Mouse (Mus musculus) cerebellum, adult (tissue): ENCODE data around the gene Lgals4.

Experiments used
- ATAC-seq: cut with Nextera tagmentation; 2 replicates; pipeline ENCODE4 v1.9.2; 2017; ENCODE audit warnings: mild to moderate bottlenecking, moderate library complexity, mixed read lengths; ENCODE audit not compliant: insufficient number of reproducible peaks, low FRiP score, low TSS enrichment

Lgals4 gene

GRCm38 (mm10) chr7:28833723-28834347, at the start of gene Lgals4:
Gene Lgals4 (plus strand): TSS chr7:28833854.
- no peak for ATAC-seq

DNA sequence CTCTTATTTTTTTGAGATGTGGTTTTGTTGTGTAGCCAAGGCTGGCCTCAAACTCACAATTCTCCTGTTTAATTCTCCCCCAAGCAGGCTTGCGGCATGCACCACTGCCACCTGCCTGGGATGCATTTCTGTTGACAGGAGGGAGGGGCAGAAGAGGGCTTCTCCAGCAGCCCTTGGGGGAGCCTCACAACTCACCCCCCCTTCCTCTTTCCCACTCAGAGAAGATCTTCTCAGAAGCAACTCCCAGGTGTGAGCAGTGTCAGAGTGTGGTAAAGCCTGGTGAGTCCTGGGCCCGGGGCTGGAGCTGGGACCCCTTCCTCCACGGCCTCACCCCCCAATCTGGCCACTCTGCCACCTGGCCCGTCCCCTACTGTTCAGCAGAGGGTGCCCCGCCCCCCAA, 48.5 kb upstream of the Lgals4 start:
- ATAC-seq = no peak

- ATAC-seq = no peak
These were observed 45.8 kb upstream of the Lgals4 start for GRCm38 (mm10) chr7:28787884-28788283.

DNA sequence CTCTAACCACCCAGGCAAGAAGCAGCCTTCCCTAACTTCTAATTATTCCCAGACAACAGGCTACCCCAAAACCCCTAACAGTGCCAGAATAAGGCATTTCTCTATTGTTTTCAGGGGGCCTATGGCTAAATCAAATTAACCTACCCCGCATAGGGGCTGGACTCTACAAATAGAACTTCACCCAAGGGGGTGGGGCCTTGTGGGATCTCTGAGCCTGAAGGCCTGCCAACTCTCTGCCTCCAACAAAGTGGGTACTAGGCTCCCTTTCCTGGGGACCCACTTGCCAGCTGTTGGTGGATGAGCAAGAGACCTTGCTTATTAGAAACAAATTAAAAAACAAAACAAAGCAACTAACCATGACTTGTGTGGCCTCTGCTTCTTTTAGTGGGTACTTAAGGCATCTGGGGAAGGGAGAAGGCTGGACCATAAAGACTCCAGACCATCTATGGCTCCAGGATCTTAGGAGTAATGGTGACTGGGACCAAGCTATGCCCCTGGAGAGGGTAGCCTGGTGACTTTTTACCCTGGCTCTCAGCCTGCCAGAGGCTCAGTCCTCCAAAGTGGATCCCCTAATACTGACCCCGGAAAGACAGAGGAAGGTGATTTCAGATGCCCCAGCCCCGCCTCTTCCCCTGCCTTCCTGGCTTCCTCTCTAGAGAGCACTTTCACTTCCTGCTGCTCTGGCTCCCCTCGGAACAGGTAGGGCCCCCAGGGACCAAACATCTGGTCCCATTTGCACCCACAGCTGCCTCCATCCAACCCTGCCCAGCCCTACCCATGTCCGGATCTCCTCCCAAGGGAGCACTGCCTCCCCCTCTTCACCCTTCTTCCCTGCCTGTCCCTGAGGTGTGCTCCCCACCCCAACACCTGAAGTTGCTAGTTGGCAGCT, 45.1 kb upstream of the Lgals4 start, which contains the start of gene Rinl:
Rinl (plus strand) TSS at position 663 of the 889 bp plus-strand sequence.
- no peak for ATAC-seq

- no peak for ATAC-seq
These were observed 44.4 kb upstream of the Lgals4 start for GRCm38 (mm10) chr7:28789235-28789634.

DNA sequence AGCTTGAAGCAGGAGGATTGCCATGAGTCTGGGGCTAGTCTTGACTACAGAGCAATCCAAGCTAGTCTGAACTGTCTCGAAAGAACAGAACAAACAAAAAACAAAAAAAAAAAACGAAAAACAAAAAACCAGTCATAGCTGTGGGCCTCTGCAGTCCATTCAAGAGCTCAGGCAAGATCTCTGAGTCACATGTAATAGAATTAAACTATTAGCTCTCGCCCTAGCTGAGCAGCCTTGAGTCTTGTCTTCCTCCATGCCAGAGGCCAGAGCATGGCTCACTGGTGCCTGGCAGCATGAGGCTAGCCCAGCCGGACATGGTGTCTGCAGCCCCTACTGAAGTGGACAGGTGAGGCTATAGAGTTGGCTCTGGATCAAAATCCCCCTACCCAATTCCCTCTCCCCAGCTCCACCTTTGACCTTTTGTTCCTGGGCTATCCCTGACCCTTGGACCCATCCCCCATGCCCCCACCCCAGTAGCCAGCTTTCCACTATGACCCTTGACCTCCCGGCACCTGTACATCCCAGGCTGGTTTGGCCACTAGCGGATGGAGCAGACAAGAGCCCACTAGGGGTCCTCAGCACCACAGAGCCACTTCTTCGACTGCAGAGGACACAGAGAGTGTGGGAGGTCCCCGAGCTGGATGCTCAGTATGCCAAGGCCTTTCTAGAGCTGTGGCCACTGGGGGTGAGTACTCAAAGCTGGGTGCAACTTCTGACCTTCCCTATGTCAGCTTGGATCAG, 43.4 kb upstream of the Lgals4 start:
- ATAC-seq = no peak

DNA sequence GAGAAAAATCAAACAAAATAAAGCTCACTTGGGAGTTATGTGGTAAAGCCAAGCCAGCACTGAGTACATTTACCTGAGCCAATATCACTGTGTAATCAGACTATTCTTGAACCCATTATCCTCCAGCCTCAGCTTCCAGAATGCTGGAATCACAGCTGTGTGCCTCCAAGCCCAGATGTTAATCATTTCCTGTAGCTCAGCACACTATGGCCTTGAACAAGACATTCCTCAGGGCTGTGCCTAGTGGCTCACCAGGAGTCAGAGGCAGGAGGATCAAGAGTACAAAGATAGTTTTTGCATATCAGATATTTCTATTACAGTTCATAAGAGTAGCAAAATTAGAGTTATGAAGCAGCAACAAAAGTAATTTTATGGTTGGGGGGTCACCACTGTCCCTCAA, 41.9 kb upstream of the Lgals4 start:
- ATAC-seq = no peak

DNA sequence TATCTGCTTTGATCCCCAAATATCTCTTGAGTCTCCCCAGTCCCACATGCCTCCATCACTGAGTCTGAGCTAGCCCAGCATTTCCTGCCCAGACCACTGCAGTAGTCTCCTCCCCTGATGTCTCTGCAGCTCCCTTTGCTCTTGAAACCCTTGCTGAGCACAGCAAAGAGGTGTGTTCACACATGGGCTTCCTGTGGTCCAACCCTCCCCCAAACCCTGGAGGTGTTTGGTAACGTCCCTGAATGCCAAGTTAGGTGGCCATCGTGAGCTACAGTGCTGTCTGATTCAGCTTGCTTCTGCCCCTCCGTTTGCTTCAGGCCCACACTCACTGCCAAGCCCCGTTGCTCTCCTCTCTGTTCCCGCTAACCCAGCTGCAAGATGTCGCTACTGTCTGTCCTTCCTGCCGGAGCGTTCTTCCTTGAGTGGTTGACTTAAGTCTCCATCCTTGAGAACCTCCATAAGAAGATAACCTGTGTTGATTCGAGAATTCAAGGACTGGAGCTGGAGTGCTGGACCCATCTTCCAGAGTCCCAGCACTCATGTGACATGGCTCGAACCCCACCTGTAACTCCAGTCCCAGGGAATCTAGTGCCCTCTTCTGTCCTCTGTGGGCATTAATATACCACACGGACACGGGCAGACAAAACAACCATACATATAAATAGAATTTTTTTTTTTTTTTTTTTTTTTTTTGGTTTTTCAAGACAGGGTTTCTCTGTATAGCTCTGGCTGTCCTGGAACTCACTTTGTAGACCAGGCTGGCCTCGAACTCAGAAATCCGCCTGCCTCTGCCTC, 41.1 kb upstream of the Lgals4 start:
- no peak for ATAC-seq

DNA sequence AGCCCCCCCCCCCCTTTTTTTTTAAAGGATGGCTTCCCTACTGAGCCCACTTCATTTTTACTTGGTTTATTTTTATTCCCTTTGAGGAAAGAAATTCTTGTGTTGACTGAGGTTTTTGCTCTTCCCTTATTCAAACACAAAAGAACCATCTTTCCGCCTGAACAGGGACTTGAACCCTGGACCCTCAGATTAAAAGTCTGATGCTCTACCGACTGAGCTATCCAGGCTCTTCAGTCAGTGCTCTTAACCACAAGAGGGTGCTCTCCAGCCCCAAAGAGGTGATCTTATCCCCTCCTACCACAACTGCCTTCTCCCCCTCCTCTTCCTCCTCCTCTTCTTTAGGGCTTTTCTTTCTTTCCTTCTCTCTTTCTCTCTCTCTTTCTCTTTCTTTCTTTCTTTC, 39.8 kb upstream of the Lgals4 start:
- ATAC-seq = no peak

- no peak for ATAC-seq
These were observed 39.2 kb upstream of the Lgals4 start for GRCm38 (mm10) chr7:28794496-28794895.

DNA sequence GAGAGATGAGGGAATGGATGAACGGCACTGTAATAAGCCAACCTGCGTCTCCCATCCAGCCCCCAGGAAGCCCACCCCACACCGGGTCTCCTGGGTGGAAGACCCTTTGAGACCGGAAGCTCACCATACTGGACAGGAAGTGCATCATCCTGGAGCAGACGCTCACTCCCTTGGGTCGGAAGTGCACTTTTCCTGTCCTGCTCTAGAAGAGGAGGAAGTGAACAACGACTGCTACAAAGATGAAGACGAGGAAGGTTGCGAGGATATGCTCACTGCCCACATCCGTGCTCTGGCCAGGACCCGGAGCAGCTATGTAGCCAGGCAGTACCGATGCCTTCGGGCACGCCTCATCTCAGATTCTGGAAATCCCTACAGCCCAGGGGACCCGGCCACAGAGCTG, 37.8 kb upstream of the Lgals4 start:
- ATAC-seq = no peak

GRCm38 (mm10) chr7:28796562-28796975, 37.1 kb upstream of the Lgals4 start:
- peak; percentile 94 for ATAC-seq

- no peak for ATAC-seq
These were observed 33.7 kb upstream of the Lgals4 start for GRCm38 (mm10) chr7:28799994-28800393.

- no peak for ATAC-seq
These were observed 32.2 kb upstream of the Lgals4 start for GRCm38 (mm10) chr7:28801451-28801850.

DNA sequence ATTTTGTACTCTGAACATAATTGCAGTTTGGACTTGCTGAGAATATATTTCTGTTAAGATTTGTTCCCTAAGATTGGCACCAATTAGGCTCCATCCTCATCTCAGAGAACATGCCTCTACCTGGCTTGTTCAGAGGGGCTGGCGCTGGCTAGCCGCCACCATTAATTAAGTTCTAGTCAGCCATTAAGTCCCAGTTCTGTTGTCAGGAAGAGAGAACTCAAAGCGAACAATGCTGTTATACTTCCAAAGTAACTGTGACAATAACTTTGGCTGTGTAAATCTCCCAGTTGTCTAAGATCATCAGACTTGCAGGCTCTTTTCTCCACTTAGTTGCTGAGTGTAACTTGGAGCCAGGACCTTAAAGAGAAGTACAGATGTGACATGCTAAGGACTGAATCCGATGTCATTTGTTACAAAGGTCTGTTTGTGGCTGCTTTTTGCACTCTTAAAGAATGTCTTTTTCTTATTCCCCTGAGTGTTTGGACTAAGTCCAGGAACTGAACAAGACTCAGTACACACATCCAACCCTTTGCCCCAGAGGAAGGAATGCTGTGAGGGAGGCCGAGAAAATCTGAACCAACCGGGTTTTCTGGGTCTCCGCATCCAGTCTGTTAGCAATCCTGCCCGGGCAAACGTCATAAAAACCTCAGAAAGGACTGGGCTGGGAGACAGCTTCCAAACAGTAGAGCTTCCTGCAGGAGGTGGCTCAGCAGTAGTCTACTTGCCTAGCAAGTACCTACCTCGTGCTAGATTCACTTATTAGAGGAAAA, 31.6 kb upstream of the Lgals4 start:
- ATAC-seq = no peak

GRCm38 (mm10) chr7:28802846-28803588, 30.6 kb upstream of the Lgals4 start:
- no peak for ATAC-seq

DNA sequence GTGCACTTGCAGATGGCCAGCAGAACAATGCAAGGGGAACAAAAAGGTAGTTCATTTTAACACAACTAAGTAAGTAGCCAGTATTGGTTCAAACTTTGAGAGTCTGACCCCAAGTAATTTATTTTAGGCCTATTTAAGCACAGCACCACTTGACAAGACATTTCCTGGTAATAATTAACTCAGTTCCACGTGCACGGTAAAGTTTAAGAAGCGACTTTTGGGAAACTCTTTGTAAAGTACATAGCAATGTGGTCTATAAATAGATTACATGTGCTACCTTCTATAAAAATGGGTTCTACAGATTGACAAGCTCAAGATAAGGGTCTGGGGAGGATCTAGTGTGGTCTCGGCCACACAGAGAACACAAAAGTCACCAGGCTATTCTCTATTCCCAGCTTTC, 29.9 kb upstream of the Lgals4 start:
- no peak for ATAC-seq

- no peak for ATAC-seq
These were observed 26.8 kb upstream of the Lgals4 start for GRCm38 (mm10) chr7:28806869-28807268.
